Mouse (Mus musculus) neutrophil, adult 5-6 weeks (primary cell): Measurements from ENCODE around the gene Sppl2a. TPM values are rescaled to one million over a fixed set of nuclear protein-coding genes. Genes with fewer than 3 reads are reported as not detected.
A peak's percentile ranks its signal among the peaks of the same experiment; 100 is the strongest.
"Not testable (repeated sequence)": the region's sequence is repeated elsewhere in the genome, so short reads cannot be mapped to it uniquely, and the experiment has no call there.

ENCODE experiments used
- ATAC-seq: fragments of 151-379, 151-347 bp; 2 replicates; pipeline ENCODE4 v1.8.0; 2017; ENCODE audit warnings: mild to moderate bottlenecking, moderate TSS enrichment; ENCODE audit not compliant: insufficient number of reproducible peaks, poor library complexity, low FRiP score, severe bottlenecking; ENCODE audit errors: extremely low read depth
- total RNA-seq: library from RNA; stranded (forward); fragments of 200-1000 nt; gene quantifications from 2 replicates; pipeline ENCODE4 v1.2.3, GENCODE M21; 2017

Gene Sppl2a
- total RNA-seq, 1 experiment from 2014 or later = 89.8 TPM

- no peak for ATAC-seq
Measured at GRCm38 (mm10) chr2:126904162-126904561, 28.9 kb downstream of the Sppl2a start.

DNA sequence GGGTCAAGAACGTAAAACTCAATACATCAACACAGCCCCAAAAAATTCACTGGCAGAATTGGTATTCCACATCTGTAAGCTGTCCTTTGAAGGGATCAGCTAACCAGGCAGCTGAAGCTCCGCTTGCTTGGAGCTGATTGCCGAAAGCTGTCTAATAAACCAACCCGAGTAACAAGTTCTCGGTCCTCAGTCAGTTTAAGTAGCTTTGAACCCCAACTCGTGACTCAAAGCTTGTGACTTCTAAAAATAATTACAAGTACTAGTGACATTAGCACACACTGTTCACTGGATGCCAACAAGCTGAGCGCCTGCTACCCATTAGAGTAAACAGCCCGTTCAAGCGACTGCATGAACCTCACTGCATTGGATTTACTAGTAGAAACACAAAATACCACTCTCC, 35.5 kb downstream of the Sppl2a start:
- no peak for ATAC-seq

DNA sequence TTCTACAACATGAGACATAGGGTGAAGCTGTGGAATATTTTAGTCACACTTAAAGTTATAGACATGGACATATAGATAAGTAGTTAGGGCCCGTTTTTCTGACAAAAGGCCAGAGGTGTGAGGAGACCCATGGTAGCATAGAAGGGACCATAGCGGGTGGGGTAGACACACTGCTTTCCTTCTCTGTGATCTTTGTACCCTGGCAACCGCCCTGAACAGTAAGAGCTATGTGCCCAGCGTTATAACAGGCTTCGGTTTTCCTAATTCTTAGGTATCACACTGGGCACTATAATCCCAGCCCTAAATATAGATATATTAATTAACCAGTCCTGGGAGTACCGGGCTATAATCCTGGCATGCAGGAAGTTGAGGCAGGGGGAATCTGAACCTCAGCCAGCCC, 36.1 kb downstream of the Sppl2a start:
- no peak for ATAC-seq

- ATAC-seq = no peak
Measured at GRCm38 (mm10) chr2:126894245-126894644, 38.8 kb downstream of the Sppl2a start.

DNA sequence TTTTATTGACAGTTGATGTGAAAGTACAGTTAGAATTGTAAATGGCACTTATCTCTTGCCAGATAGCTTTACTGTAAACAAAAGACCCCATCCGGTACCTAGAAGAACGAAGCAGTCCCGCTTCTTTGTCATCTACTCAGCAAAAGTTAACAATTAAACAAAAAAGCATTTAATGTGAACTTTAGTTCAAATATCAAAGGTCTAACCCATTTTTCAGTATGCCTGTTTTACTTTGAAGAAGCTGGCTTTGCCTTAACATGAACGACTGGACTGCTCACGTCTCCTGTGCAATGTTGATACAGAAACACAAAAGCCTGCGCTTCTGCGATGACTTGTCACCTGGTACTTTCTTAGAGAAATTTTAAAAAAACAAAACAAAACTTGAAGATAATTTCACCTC, 40.7 kb downstream of the Sppl2a start:
- ATAC-seq = no peak

- no peak for ATAC-seq
Measured at GRCm38 (mm10) chr2:126891743-126892142, 41.3 kb downstream of the Sppl2a start.

- no peak for ATAC-seq
Measured at GRCm38 (mm10) chr2:126887141-126887540, 45.9 kb downstream of the Sppl2a start.

DNA sequence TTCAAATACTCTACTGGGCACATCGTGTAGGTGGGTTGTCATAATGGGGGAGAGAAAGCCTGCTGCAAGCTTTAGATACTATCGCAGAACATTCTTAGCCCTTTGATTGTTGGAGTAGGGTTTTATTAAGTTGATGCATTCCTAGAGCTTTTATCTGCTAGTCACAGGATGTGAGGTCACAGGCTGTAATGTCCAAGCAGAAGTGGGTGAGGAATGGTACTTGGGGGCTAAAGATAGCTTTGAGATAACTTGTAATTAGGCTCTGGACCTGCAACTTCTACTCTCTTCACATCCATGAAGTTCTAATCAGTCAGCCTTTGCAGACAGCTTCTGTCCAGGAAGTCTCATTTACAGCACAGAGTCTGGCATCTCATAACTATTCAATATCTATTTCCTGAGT, 47.2 kb downstream of the Sppl2a start:
- no peak for ATAC-seq

DNA sequence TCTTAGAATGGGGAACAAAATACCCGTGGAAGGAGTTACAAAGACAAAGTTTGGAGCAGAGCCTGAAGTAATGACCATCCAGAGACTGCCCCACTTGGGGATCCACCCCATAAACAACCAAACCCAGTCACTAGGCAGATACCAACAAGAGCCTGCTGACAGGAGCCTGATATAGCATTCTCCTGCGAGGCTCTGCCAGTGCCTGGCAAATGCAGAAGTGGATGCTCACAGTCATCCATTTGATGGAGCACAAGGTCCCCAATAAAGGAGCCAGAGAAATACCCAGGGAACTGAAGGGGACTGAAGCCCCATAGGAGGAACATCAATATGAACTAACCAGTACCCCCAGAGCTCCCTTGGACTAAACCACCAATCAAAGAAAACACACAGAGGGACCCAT, 50.3 kb downstream of the Sppl2a start:
- ATAC-seq = not testable (repeated sequence)

DNA sequence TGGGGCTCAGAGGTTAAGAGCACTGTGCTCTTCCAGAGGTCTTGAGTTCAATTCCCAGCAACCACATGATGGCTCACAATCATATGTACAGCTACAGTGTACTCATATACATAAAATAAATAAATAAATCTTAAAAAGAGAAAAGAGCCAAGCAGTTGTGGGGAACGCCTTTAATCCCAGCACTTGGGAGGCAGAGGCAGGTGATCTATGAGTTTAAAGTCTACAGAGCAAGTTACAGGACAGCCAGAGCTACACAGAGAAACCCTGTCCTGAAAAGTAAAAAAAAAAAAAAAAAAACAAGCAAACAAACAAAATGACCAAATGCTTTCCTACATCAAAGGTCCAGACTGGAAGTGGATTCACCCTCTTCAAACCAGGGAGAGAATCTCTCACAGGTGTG, 55.0 kb downstream of the Sppl2a start:
- ATAC-seq = no peak

- peak; percentile 85 for ATAC-seq
Measured at GRCm38 (mm10) chr2:126875871-126876796, 56.9 kb downstream of the Sppl2a start, which contains the start of gene Trpm7. Gene Trpm7, minus strand, starts transcription at chr2:126876230.

DNA sequence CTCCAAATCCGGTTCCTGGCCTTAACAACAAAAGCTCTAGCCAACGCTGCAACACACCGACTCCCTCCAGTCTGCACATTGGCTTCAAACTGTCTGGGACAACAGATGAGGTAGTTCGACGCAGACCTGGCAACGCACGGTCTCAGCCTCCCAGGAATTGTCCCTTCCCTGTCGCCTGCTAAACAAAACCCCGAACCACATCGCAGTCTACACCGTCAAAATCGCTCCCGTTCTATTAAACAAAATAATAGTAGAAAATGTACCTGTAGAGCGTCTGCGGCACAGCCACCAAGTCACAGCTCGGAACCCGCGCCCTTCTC, 57.6 kb downstream of the Sppl2a start:
- peak; percentile 10; the same call in 1 of the 2 replicates for ATAC-seq

DNA sequence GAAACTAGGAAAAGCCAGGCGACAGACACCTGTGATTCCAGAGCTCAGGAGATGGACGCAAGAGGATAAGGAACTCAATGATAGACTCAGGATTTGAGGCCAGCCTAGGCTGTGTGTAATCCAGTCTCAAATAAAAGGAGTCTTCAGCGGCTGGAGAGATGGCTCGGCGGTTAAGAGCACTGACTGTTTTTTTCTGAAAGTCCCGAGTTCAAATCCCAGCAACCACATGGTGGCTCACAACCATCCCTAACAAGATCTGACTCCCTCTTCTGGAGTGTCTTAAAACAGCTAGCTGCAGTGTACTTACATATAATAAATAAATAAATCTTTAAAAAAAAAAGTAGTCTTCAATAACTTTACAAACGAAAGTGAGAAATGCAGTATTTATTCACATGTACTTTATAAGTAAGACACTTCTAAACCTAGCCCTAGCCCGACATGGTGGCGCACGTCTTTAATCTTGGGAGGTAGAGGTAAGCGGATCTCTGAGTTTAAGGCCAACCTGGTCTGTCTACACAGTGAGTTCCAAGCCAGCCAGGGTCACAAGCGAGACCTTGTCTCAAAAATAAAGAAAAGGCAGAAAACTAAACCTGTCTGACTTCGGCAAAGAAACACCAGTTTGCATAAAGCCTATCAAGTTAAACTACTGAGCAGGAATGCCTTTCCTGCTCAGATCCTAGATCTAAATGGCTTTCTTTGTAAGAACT, 58.1 kb downstream of the Sppl2a start:
- no peak for ATAC-seq

- no peak for ATAC-seq
Measured at GRCm38 (mm10) chr2:126866301-126866700, 66.7 kb downstream of the Sppl2a start.

DNA sequence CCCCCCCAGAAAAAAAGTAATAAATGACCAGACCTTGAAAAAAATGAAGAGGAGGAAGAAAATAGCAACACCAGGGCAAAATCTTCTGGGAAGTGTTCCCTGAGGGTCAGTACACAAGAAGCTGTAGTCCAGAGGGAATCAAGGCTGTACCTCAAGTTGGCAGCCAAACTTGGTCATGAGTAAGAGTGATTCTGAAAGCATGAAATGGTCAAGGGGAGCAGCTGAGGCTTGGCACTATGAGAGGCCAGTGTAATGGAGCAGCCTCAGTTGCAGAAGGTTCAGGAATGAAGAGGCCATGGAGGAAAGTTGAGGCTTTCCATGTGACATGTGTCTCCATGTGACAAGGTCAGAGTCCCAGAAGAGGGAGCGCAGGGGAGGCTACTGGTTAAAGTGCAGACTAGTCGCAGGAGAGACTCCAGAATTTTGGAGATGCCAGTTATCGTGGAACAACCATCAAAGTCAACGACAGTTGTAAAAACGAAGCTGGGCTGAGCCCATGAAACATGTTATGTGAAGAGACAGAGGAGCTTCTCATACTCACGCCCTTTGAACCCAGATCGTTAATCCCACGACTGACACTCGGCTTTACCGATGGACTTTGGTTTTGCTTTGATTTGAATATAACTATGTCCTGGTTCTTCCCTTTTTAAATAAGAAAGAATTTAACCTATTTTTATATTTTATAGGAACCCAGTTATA, 67.4 kb downstream of the Sppl2a start:
- no peak for ATAC-seq

- no peak for ATAC-seq
Measured at GRCm38 (mm10) chr2:126865026-126865425, 68.0 kb downstream of the Sppl2a start.

DNA sequence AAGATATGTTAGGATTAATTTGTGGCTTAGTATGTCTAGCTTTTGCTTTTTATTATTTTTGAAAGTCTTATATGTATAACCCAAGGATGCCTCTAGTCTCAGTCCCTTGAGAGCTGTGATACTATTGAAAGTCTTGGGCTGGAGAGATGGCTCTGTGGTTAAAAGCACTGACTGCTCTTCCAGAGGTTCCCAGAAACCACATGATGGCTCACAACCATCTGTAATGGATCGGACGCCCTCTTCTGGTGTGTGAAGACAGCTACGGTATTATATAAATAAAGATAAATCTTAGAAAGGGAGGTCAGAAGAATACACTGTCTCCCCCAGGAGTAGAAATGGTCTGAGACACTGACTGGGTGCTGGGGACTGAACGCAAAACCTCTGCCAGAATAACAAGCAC, 88.3 kb downstream of the Sppl2a start:
- ATAC-seq = no peak
